Mouse (Mus musculus) myocyte (in vitro differentiated cells): ENCODE data around the gene Clpb. TPM values are rescaled to one million over a fixed set of nuclear protein-coding genes. Genes with fewer than 3 reads are reported as not detected.

ENCODE experiments used
- H3K27me3 ChIP-seq: one replicate; pipeline ENCODE4 v1.6.1; 2011; ENCODE audit not compliant: control insufficient read depth, insufficient read depth, insufficient read length
- H3K36me3 ChIP-seq: one replicate; pipeline ENCODE4 v1.6.1; 2011; ENCODE audit not compliant: control insufficient read depth, insufficient read depth
- H3K4me2 ChIP-seq: one replicate; pipeline ENCODE4 v1.6.1; 2011; ENCODE audit warnings: low read depth, control low read depth
- H3K4me3 ChIP-seq: one replicate; pipeline ENCODE4 v1.5.1; 2011; ENCODE audit warnings: mild to moderate bottlenecking, control low read depth, moderate library complexity
- H3K79me2 ChIP-seq: one replicate; pipeline ENCODE4 v1.6.1; 2011; ENCODE audit not compliant: control insufficient read depth, insufficient read depth
- H3ac ChIP-seq: one replicate; pipeline ENCODE4 v1.6.1; 2011; ENCODE audit not compliant: control insufficient read depth, insufficient read length
- CEBPB ChIP-seq: IDR thresholded peaks from 2 replicates; pipeline ENCODE4 v1.6.1; 2011; ENCODE audit warnings: mild to moderate bottlenecking, moderate library complexity; ENCODE audit not compliant: poor library complexity, insufficient read depth, severe bottlenecking
- E2F4 ChIP-seq: IDR thresholded peaks from one replicate; pipeline ENCODE4 v1.6.1; 2011; ENCODE audit warnings: mild to moderate bottlenecking, control low read depth, moderate library complexity; ENCODE audit not compliant: insufficient read depth
- MAX ChIP-seq: IDR thresholded peaks from one replicate; pipeline ENCODE4 v1.6.1; 2011; ENCODE audit warnings: low read depth, mild to moderate bottlenecking, control low read depth
- MYOD1 ChIP-seq, 3 experiments: IDR thresholded peaks; one replicate each; pipeline ENCODE4 v1.6.1; 2011; ENCODE audit warnings: control low read depth in 2 of 3, low read depth in 2 of 3, mild to moderate bottlenecking in 2 of 3, moderate library complexity in 1 of 3; ENCODE audit not compliant: insufficient read length in 2 of 3, control insufficient read depth in 1 of 3
- MYOG ChIP-seq, 3 experiments: IDR thresholded peaks; one replicate each; pipeline ENCODE4 v1.6.1; 2011; ENCODE audit warnings: control low read depth in 2 of 3, low read depth in 2 of 3, mild to moderate bottlenecking in 2 of 3; ENCODE audit not compliant: insufficient read length in 2 of 3, control insufficient read depth in 1 of 3, insufficient read depth in 1 of 3
- POLR2A ChIP-seq: IDR thresholded peaks from one replicate; pipeline ENCODE4 v1.6.1; 2011; ENCODE audit warnings: low read depth, mild to moderate bottlenecking, control low read depth, moderate library complexity; ENCODE audit not compliant: insufficient read length
- POLR2AphosphoS2 ChIP-seq: IDR thresholded peaks from one replicate; pipeline ENCODE4 v1.6.1; 2011; ENCODE audit warnings: low read depth, control low read depth; ENCODE audit not compliant: insufficient read length
- REST ChIP-seq: IDR thresholded peaks from one replicate; pipeline ENCODE4 v1.6.1; 2011; ENCODE audit warnings: mild to moderate bottlenecking, control low read depth, moderate library complexity; ENCODE audit not compliant: insufficient read depth, insufficient read length
- SRF ChIP-seq: IDR thresholded peaks from one replicate; pipeline ENCODE4 v1.6.1; 2011; ENCODE audit warnings: low read depth; ENCODE audit not compliant: control insufficient read depth, insufficient read length
- TCF12 ChIP-seq: IDR thresholded peaks from one replicate; pipeline ENCODE4 v1.6.1; 2011; ENCODE audit warnings: mild to moderate bottlenecking, control low read depth; ENCODE audit not compliant: poor library complexity, insufficient read depth, severe bottlenecking
- TCF3 ChIP-seq: IDR thresholded peaks from one replicate; pipeline ENCODE4 v1.6.1; 2011; ENCODE audit warnings: low read depth, control low read depth; ENCODE audit not compliant: insufficient read length
- USF1 ChIP-seq: IDR thresholded peaks from one replicate; pipeline ENCODE4 v1.6.1; 2011; ENCODE audit warnings: low read depth, mild to moderate bottlenecking, control low read depth, moderate library complexity
- polyA plus RNA-seq: library from polyadenylated mRNA; unstranded; fragments of >200 nt; fragmentation: generic; extraction: Trizol; gene quantifications from one replicate; pipeline ENCODE4 v1.2.1, GENCODE M21; 2012; ENCODE audit warnings: missing spikeins

The Clpb gene
- polyA plus RNA-seq, 1 experiment = 114 TPM

DNA sequence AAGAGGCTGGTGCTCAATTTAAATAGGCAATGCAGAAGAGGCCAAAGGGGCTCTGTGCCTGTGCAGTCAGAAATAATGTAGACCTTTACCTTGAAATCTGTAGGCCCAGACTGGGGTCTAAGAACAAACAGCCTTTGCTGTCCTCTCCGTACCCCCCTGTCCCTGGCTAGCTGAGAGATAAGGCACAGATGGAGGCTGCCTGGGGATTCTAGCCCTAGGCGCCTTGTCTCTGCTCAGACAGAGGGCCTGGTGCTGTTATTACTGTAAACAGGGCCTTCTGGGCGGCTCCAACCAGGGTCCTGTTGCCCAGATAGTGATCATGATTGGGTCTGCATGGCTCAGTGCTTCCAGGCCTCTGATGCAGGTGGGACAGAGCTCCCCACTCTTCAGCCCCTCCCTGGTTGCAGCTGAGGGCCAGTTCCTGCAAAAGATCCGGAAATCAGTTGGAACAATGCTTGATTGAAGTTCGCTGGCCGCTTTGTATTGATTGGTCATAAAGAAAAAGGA is 18.2 kb downstream of the Clpb start:
- H3K36me3 ChIP-seq = no peaks in the 10 kb centered on the region
- H3K4me2 ChIP-seq = peak overlapping the region; percentile 50
- peaks cover 22% of the 10 kb centered on the region for H3K79me2 ChIP-seq
- no peak overlapping the region for H3K4me3 ChIP-seq
- H3ac ChIP-seq = no peak overlapping the region
- TF ChIP-seq E2F4 = no peak
- TF ChIP-seq USF1 = no peak
- no peak for TF ChIP-seq TCF3
- H3K27me3 ChIP-seq = no peaks in the 10 kb centered on the region

DNA sequence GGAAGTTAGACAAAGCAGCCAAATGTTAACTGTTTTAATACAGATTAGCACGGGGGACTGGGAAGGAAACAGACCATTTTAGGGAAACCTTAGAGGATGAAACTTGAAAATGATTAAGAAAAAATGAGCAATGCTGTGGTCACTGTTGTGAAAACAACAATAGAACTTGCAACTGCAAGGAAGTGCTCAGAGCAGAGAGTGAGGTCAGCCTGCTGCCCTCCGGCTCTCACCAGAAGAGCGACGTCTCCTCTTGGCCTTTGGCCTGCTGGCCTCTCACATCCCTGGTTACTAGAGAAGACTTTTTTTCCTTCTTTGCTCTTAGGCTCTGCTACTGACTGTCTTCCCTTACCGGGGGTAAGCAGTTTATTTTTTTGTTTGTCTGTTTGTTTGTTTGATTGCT is 19.5 kb downstream of the Clpb start:
- Histone ChIP-seq H3K4me2 (peak overlapping the region; percentile 42), H3K79me2 (peaks cover 16% of the 10 kb centered on the region), H3K4me3 (no peak overlapping the region), H3ac (no peak overlapping the region), H3K27me3 (no peaks in the 10 kb centered on the region), H3K36me3 (peaks cover 10% of the 10 kb centered on the region)
- TF ChIP-seq POLR2A = no peak
- TF ChIP-seq MAX = no peak
- no peak for TF ChIP-seq MYOG (IDR thresholded peaks at IDR 0.05; ENCODE audit: control insufficient read depth in 1 of 3, insufficient read depth in 1 of 3, insufficient read length in 2 of 3, low read depth in 2 of 3)
- TF ChIP-seq TCF12 = no peak
- TF ChIP-seq SRF = no peak
- TF ChIP-seq E2F4 = no peak
- no peak for TF ChIP-seq POLR2AphosphoS2
- TF ChIP-seq REST = no peak
- TF ChIP-seq MYOD1 (IDR thresholded peaks at IDR 0.05; ENCODE audit: control insufficient read depth in 1 of 3, insufficient read length in 2 of 3, low read depth in 2 of 3) = no peak
- TF ChIP-seq TCF3 = no peak
- no peak for TF ChIP-seq CEBPB
- no peak for TF ChIP-seq USF1

DNA sequence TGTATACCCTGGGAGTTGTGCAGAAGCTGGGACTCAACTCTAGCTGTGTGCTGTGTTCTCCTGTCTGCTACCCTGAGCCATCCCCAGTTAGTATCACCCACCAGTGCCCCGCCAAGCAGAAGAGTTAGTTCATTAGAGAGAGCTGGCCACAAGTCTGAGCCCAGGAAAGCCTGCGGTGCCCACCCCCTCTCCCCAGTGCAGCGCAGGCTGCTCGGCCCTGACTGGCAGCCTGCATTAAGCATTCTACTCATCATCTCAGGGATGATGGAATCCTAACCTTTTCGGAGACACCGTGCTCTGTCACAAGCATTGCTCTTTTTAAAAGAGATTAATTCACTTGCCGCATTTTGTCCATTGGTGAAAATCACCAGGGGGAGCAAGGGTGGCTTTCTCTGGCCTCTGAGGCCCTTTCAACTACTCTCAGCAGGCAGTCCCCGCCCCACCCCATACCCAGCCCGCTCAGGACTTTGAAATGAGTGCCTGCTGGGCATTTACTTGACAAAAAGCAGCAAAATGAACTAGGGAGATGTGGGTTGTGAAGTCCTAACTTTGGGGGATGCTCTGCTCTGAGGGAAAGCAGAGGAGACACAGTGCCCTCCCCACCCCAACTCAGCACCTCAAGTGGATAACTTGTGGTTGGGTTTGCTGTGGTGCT is 20.7 kb downstream of the Clpb start:
- H3K4me2 ChIP-seq = no peak overlapping the region
- H3K36me3 ChIP-seq = peaks cover 22% of the 10 kb centered on the region
- H3K79me2 ChIP-seq = peaks cover 7% of the 10 kb centered on the region
- H3K4me3 ChIP-seq = no peak overlapping the region
- no peaks in the 10 kb centered on the region for H3K27me3 ChIP-seq
- H3ac ChIP-seq = no peak overlapping the region
- no peak for TF ChIP-seq MYOG (IDR thresholded peaks at IDR 0.05; ENCODE audit: control insufficient read depth in 1 of 3, insufficient read depth in 1 of 3, insufficient read length in 2 of 3, low read depth in 2 of 3)
- TF ChIP-seq TCF12 = no peak
- no peak for TF ChIP-seq POLR2AphosphoS2
- TF ChIP-seq MYOD1 (IDR thresholded peaks at IDR 0.05; ENCODE audit: control insufficient read depth in 1 of 3, insufficient read length in 2 of 3, low read depth in 2 of 3) = no peak
- TF ChIP-seq REST = no peak
- TF ChIP-seq E2F4 = no peak
- TF ChIP-seq USF1 = no peak

GRCm38 (mm10) chr7:101684671-101685070 is 21.2 kb downstream of the Clpb start:
- Histone ChIP-seq H3K79me2 (peaks cover 3% of the 10 kb centered on the region), H3ac (no peak overlapping the region), H3K36me3 (peaks cover 26% of the 10 kb centered on the region), H3K4me2 (no peak overlapping the region), H3K27me3 (no peaks in the 10 kb centered on the region), H3K4me3 (no peak overlapping the region)
- no peak for TF ChIP-seq MYOD1 (IDR thresholded peaks at IDR 0.05; ENCODE audit: control insufficient read depth in 1 of 3, insufficient read length in 2 of 3, low read depth in 2 of 3)
- no peak for TF ChIP-seq USF1
- TF ChIP-seq TCF3 = no peak
- TF ChIP-seq E2F4 = no peak

DNA sequence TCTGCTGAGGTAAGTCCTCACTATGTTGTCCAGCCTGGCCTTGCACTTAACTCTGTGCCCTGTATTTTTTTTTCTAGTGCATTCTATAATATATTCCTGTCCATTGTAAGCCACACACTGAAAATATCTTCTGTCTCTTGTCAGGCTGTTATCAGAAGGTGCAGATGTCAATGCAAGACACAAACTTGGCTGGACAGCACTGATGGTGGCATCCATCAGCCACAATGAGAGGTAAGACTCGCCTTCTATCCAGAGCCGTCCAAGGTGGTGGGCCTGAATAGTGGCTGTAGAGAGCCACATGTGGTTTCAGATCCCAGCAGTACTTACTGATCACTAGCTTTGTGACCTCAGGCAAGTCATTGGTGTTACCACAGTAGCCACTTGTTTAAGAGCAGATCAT is 23.7 kb downstream of the Clpb start:
- Histone ChIP-seq H3K4me3 (no peak overlapping the region), H3K27me3 (no peaks in the 10 kb centered on the region), H3ac (no peak overlapping the region), H3K36me3 (peaks cover 26% of the 10 kb centered on the region), H3K4me2 (no peak overlapping the region), H3K79me2 (no peaks in the 10 kb centered on the region)
- TF ChIP-seq POLR2A (no peak), E2F4 (no peak), POLR2AphosphoS2 (no peak), MYOD1 (IDR thresholded peaks at IDR 0.05; ENCODE audit: control insufficient read depth in 1 of 3, insufficient read length in 2 of 3, low read depth in 2 of 3) (no peak), SRF (no peak), CEBPB (no peak), TCF3 (no peak), MYOG (IDR thresholded peaks at IDR 0.05; ENCODE audit: control insufficient read depth in 1 of 3, insufficient read depth in 1 of 3, insufficient read length in 2 of 3, low read depth in 2 of 3) (no peak), TCF12 (no peak), USF1 (no peak)
